Mouse (Mus musculus) olfactory bulb, adult 2 months (tissue): ENCODE results near the gene 4930452B06Rik.

Source experiments
- CTCF ChIP-seq: fragments of 200-500 bp; IDR thresholded peaks from 2 replicates; pipeline ENCODE4 v1.5.1; 2012; ENCODE audit warnings: low read depth, mild to moderate bottlenecking, low read length, moderate library complexity; ENCODE audit not compliant: insufficient read depth
- POLR2A ChIP-seq: fragments of 200-500 bp; IDR thresholded peaks from 2 replicates; pipeline ENCODE4 v1.6.1; 2012; ENCODE audit warnings: mild to moderate bottlenecking, low read depth, low read length, moderate library complexity; ENCODE audit not compliant: insufficient read depth

- TF ChIP-seq CTCF: no peak
- no peak for TF ChIP-seq POLR2A
Observed at GRCm38 (mm10) chr14:8686185-8686584, 20.1 kb upstream of the 4930452B06Rik start.
